Mouse (Mus musculus) right cerebral cortex, postnatal 25 days (tissue): ENCODE measurements around the gene Tfdp1.
"Not testable (repeated sequence)": the region's sequence is repeated elsewhere in the genome, so short reads cannot be mapped to it uniquely, and the experiment has no call there.

Experiments
- DNase-seq: peaks from one replicate; pipeline ENCODE4 v3.0.0; 2022

The Tfdp1 gene

GRCm38 (mm10) chr8:13338255-13338860, at the start of gene Tfdp1:
TSS of gene Tfdp1 (plus strand) at chr8:13338751.
- peak; percentile 87 for DNase-seq

DNA sequence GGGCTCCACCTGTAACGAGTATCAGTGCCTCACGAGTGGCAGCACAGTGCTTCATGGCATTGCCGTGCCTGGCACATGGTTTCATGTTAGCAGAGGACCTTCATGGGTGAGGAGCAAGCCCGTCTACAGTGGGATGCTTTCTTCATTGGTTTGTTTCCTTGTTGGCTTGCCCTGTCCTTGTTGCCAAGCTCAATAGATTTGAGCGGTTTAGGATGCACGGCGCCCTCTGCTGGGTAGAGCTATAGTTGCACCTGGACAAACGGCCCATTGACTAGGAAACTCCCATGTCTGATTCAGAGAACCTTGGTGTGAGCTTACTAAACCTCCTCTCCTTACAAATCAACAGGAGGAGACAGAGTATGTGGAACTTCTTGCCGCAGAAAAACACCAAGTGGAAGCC, 46.2 kb upstream of the Tfdp1 start:
- DNase-seq = peak; percentile 62

- DNase-seq = no peak
Measured at GRCm38 (mm10) chr8:13293677-13294470, 44.7 kb upstream of the Tfdp1 start.

DNA sequence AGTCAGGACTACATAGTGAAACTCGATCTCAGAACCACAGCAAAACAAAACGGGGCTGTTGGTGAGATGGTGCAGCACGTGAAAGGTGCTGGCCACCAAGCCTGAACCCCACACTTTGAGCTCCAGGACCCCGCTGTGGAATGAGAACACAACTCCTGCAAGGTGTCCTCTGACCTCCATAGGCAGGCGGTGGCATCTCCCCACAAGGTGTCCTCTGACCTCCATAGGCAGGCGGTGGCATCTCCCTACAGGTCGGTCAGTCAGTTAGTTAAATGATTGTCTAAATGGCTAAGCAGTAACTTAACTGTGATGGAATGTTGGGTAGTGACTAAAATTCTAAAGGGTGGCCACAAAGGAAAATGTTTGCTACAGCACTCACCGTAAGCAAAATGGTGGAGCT, 39.0 kb upstream of the Tfdp1 start:
- no peak for DNase-seq

DNA sequence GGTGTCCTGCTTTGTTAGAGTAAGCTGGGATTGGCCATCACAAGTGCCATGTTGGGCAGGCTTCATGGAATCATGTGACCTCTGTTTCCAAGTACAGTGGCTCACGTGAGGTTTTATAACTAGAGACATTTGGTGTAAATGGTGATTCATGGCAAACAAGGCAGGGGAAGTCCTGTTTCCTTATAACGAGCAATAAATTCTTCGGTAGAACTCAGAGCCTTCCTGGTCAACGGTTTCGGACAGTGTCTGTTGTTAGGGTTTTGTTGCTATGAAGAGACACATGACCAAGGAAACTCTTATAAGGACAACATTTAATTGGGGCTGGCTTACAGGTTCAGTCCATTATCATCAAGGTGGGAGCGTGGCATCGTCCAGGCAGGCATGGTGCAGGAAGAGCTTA, 37.5 kb upstream of the Tfdp1 start:
- no peak for DNase-seq

DNA sequence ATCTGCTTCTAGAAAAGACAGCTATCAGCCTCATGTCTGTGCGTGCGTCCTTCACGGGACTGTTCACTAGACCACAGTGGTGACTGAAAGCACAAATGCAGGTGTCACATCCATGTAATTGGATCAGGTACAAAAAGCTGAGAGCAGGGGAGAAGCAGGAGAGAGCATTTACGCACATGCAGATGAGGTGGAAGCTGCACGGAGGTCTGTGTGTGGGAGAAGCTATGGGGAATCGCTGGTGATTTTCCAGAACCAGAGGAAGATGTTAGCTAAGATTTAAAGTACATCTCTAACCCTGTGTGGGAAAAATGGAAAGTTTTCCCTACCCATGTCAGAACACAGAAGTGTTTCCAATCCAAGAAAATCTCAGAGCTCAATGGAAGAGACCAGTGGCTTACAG, 33.1 kb upstream of the Tfdp1 start:
- DNase-seq = peak; percentile 12

DNA sequence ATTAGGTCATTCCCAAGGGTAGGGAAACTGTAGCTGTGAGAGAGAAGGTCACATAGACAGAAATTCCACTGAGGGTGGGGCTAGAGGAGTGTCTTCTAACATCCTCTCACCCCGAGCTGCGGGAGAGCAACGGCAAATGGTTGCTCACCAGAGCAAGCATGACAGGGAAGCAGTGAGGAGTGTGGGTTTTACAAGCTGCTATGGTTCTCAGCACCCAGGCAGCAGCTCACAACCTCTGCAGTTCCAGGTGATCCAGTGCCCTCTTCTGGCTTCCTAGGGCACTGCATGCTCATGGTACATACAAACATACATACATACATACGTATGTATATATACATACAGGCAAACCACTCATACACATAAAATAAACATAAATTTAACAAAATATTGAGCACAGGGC, 32.7 kb upstream of the Tfdp1 start:
- no peak for DNase-seq

DNA sequence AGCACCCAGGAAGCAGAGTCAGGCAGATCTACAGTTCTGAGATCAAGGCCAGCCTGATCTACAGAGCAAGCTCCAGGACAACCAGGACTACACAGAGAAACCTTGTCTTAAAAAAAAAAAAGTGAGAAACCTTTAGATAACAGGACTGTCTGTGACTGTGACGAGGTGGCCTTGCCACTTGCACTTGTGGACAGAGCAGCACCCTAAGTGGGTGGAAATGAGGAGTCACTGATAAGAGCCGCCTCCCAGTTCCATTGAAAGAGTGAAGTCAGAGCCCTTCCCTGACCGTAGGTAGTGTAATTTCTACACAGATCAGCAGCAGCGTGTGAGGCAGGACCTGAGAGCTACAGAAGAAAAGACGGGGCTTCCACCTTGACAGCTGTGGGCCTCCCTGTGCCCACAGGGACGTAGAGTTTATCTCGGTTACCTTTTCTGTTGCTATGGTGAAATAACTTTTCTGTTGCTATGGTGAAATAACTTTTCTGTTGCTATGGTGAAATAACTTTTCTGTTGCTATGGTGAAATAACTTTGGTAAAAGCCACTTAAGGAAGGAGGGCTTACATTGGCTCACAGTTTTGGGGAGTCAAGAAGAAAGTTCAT, 32.1 kb upstream of the Tfdp1 start:
- DNase-seq = no peak

GRCm38 (mm10) chr8:13306916-13307315, 31.6 kb upstream of the Tfdp1 start:
- no peak for DNase-seq

DNA sequence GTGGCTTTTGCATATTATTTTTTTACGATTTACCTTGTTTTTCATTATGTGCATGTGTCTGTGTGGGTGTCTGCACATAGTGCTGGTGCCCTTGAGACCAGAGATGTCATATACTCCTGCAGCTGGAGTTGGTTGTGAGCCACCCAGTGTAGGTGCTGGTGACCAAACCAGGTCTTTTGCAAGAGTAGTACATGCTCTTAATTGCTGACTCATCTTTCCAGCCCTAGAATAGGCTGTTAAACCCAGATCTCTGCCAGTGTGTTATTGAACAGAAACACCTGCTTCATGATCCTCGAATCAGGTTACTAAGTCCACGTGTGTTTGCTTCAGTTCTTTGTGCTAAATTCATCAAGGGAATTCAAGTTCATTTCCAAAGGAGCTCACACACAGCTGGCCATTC, 23.6 kb upstream of the Tfdp1 start:
- DNase-seq = no peak

DNA sequence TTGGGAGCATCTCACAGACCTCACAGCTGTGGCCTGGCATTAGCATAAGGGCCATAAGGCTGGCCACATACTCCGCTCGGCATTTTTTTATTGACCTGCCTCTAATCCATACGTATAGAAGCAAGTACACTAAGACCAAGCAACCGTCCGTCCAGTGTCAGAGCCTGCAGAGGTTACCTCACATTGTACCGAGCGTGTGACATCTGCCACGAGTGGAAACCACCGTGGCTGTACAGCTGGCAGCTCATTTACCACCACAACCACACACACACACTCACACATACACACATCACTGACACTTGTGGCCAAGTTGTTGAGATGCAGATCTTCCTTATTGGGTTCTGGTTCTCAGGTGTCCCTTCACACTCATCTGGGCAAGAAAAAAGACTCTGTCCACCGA, 21.9 kb upstream of the Tfdp1 start:
- no peak for DNase-seq

DNA sequence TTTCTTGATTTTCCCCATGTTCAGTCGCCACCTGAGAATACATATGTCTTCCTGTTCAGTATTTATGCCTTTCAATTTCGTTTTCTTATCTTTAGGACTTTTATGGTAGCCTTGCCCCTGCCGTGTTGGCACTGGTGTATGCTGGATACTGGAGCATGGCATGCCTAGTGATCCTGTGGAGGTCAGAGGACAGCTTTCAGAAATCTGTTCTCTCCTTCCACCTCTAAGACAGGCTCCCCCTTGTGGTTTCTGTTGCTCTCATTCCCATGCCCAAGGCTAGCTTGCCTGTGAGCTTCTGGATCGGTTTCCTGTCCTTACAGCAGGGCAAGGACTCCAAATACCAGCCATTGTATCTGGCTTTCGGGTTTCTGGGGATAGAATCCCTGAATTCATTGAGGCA, 12.0 kb upstream of the Tfdp1 start:
- DNase-seq = no peak

- DNase-seq = no peak
Measured at GRCm38 (mm10) chr8:13334671-13335070, 3.9 kb upstream of the Tfdp1 start.

DNA sequence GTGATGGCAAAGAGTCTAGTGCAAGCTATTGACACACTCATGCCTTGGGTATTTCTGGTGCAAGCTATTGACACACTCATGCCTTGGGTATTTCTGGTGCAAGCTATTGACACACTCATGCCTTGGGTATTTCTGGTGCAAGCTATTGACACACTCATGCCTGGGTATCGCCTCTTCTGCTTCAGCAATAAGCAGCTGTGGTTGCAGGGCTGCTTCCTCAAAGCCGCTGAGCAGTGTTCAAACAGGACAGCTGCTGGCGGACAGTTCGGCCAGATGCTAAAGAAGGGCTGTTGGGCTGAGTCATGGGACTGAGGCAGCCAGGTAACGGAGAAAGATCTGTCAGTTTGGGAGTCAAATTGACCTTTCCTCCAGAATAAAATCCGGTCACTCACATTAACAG, 1.3 kb upstream of the Tfdp1 start:
- DNase-seq = not testable (repeated sequence)

GRCm38 (mm10) chr8:13337678-13338077, 873 bp upstream of the Tfdp1 start:
- no peak for DNase-seq

- DNase-seq = peak; percentile 42
Measured at GRCm38 (mm10) chr8:13338901-13339645, 522 bp downstream of the Tfdp1 start.

DNA sequence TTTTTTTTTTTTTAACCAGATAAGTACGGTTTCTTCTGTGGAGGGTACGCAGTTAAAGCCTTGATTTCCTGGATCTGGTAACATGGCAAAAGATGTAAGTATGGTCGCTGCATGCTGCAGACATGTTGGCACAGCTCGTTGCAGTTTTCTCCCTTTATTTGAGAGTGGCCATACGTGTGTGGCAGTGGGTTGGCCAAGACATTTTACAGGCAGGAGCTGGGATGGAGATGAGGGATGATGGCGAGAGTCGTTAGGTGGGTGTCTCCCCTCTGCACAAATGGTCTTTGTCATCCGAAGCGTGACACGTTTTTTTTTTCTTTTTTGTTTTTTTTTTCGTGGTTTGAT, 1.1 kb downstream of the Tfdp1 start:
- DNase-seq = no peak

DNA sequence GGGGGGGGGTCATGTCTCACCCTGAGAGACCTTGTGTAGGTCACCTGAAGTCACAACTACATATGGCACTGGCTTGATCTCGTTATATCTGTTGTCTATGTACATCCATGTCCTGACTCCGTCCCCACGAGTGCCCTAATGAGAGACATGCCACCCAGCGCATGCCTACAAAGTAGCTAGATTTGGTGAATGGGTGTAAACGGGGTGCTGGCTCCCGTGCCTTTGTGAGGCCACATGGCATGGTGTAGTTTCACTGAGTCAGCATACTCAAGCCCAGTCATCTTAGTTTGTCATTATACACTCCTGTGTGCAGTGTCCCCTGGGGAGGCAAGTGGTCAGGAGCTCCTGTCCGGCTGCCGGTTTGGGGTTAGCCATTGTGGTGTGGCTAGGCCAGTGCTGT, 2.1 kb downstream of the Tfdp1 start:
- DNase-seq = no peak

- no peak for DNase-seq
Measured at GRCm38 (mm10) chr8:13342340-13342739, 3.8 kb downstream of the Tfdp1 start.

DNA sequence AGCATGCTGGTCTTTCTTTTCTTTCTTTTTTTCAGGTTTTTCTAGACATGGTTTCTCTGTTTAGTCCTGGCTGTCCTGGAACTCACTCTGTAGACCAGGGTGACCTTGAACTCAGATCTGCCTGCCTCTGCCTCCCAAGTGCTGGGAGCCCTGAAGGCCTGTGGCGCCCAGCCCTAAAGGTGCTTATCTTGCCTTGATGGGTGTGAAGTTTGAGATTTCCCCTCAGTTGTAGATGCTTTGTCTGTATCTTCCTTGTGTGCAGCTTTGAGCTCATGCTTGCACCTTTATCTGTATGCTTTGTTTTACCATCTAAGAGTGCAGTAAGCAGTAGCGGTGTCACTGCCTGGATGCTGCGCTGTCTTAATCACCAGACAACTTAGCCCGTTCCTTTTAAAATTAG, 4.6 kb downstream of the Tfdp1 start:
- DNase-seq = no peak

GRCm38 (mm10) chr8:13350052-13350451, 11.5 kb downstream of the Tfdp1 start:
- no peak for DNase-seq

DNA sequence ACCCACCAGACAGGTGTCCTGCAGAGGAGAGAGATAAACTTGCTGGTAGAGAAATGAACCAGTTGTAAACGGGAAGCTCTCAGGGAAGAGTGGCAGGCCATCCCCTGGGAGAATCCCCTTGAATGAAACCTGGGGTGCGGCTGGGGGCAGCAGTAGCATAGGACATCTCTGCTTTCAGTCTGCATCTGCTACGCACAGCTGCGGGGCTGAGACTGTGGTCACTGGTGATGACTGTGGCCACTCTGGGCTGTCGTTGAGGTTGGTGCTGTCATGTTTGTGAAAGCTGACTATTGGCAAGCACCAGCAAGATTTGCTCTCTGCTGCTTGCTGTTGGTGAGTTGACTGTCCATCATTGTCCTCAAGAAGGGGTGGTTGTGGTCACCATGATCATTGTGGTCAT, 13.0 kb downstream of the Tfdp1 start:
- DNase-seq = no peak

GRCm38 (mm10) chr8:13352601-13353000, 14.1 kb downstream of the Tfdp1 start:
- peak; percentile 23 for DNase-seq
